Mouse (Mus musculus): ENCODE measurements at regions not wholly inside any gene's neighbourhood (a gene's known extent, or its start where the extent isn't known, plus 50 kb on each side); places are given as distances from the start of the nearest gene placed in this dataset.

DNA sequence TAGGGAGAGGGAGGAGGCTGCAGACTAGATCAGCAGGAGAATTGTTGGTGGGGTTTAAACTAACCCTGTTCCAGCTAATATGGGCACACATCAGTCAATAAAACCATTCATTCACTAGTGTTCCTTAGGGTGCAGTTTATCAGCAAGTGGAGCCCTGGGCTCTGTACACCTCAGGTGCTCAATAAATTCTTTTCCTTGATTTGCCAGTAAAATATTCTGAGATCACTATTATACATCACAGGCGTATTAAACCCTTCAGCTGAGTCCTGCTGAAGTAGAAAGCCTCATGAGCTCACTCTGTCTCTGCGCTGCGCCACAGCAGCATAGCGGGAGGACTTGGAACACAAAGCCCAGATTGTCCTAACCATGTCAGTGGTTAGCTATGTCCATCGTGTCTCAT lies 389.3 kb downstream of the Hs3st3b1 start:
- intact Hi-C loops (cut with DNase I): no loop called here
- no peak for DNase-seq (ENCODE audit: extremely low spot score in 1 of 2, low spot score in 2 of 2)

GRCm38 (mm10) chr11:63533555-63534200 lies 388.4 kb downstream of the Hs3st3b1 start:
- intact Hi-C loops (cut with DNase I): no loop called here
- DNase-seq (ENCODE audit: extremely low spot score in 1 of 2, low spot score in 2 of 2): no peak

GRCm38 (mm10) chr11:63537693-63538092 lies 384.4 kb downstream of the Hs3st3b1 start:
- intact Hi-C loops (cut with DNase I): no loop called here
- no peak for DNase-seq (ENCODE audit: extremely low spot score in 1 of 2, low spot score in 2 of 2)

GRCm38 (mm10) chr11:63543971-63544696 lies 378.0 kb downstream of the Hs3st3b1 start:
- no peak for DNase-seq (ENCODE audit: extremely low spot score in 1 of 2, low spot score in 2 of 2)
- intact Hi-C loops (cut with DNase I): no loop called here

GRCm38 (mm10) chr11:63545516-63545915 lies 376.6 kb downstream of the Hs3st3b1 start:
- intact Hi-C loops (cut with DNase I): no loop called here
- peak in 1 of 2 experiments; percentile 28 for DNase-seq (ENCODE audit: extremely low spot score in 1 of 2, low spot score in 2 of 2)

DNA sequence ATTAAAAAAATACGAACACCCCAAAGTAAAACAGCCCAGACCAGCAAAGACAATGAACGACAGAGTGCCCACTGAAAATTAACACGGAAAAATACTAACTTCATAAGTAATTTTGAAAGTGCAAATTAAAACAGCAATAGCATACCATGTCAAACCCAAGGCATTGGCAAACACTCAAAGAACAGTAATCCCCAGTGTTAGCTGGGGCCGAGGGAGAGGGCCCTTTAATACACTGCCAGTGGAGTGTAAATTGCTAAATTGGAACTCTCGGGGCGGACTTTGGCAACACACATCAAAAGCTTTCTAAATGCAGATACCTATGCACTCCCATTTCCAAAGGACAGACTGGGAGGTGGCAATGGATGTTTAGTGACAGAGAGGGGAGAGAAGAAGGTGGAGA lies 361.6 kb downstream of the Hs3st3b1 start:
- no peak for DNase-seq (ENCODE audit: extremely low spot score in 1 of 2, low spot score in 2 of 2)
- intact Hi-C loops (cut with DNase I): no loop called here

GRCm38 (mm10) chr11:63562696-63563095 lies 359.4 kb downstream of the Hs3st3b1 start:
- intact Hi-C loops (cut with DNase I): no loop called here
- DNase-seq (ENCODE audit: extremely low spot score in 1 of 2, low spot score in 2 of 2): no peak

DNA sequence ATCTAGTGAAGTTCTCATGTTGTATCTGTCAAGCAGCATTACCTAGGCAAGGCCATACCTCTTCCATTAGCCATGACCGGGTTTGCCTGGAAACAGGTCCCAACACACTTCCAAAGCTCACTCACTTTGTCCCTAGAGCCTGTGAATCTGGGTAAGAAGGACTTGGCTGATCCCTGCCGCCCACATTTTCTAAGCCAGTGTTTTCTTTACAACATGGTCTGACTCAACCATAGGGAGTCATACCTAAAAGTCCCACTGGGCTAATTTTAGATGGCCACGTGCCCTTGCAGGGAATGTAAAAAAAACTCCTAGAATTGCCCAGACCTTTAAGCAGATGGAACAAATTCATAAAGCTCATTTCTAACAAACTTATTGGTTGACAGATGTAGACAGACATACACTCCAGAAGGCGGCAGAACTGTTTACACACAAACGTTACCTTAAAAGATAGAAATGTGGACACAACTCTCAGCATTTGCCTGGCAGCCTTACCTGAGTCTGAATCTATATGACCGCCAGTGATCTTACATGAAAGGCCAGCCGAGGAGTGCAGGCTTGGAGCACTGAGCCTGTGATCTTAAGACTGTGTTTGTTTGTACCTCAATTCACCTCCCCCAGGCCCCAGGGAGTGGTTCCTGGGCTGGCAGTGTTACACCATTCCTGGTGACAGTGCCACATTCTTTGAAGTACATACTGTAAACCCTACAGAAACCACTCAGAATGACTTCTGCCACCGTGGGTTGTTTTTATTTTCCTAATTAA lies 356.4 kb downstream of the Hs3st3b1 start:
- intact Hi-C loops (cut with DNase I): no loop called here
- DNase-seq (ENCODE audit: extremely low spot score in 1 of 2, low spot score in 2 of 2): no peak

DNA sequence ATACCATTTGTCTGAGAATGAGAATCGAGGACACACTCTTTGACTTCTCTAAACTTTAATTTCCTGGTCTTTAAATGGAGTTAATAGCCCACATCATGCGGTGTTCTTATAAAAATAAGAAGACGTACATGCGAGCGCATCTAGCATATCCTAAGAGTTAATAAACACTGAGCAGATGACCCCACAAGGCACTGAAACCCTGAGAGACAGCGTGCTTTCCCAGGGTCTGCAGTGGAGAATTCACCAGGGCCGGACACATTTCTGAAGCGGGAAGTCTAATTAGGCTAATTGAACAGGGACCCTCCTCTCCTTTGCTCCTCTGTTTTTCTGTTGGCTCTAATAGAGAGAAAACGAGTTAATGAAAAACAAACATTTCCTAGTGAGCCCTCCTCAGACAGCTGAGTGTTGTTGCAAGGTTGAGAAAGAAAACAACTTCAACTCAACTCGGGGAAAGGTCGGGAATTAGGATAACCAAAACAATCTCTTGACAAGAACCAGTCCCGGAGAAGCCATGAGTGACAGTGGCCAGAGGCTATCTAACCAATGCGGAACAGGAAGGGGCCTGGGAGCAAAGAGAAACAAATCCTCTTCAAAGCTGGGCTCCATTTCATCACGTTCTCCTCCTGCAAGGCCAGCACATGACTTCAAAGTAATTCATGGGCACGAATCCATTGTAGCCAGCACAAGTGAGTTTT lies 352.2 kb downstream of the Hs3st3b1 start:
- intact Hi-C loops (cut with DNase I): no loop called here
- peak in 1 of 2 experiments; percentile 33 for DNase-seq (ENCODE audit: extremely low spot score in 1 of 2, low spot score in 2 of 2)

DNA sequence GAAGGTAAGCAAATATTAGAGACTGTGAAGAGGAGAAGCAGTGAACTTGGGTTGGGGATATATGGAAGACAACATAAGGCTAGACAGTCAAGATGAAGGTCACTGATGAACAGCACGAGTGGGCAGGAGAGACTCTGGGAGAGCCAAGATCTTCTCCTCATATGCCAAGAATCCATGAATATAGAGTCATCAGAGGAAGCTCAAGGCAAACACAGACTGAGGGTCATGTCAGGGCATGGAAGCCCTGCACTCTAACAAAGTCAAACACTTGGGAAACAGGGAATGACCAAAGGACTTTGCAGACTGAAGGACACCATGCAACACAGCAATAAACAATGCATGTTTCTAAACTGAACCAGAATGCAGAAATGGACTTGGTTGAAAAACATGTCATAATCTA lies 351.4 kb downstream of the Hs3st3b1 start:
- no peak for DNase-seq (ENCODE audit: extremely low spot score in 1 of 2, low spot score in 2 of 2)
- intact Hi-C loops (cut with DNase I): no loop called here

DNA sequence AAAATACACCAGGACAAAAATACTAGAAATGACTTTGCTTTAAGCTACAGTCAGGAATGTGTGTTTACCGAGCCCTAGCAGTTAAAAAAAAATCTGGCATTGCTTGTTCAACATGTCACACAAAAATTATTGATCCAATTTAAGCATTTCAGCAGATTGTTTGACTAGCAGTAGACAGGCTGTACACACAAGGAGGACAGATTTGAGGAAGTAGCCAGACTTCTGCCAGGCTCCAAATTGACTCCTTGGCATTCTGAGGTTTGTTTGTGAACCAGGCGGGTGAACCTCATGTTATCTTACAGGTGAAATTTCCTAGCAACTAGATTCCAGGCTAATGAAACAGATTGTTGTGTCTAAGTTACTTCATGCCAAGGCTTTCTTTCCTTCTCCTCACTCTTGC lies 348.8 kb downstream of the Hs3st3b1 start:
- intact Hi-C loops (cut with DNase I): no loop called here
- DNase-seq (ENCODE audit: extremely low spot score in 1 of 2, low spot score in 2 of 2): no peak

DNA sequence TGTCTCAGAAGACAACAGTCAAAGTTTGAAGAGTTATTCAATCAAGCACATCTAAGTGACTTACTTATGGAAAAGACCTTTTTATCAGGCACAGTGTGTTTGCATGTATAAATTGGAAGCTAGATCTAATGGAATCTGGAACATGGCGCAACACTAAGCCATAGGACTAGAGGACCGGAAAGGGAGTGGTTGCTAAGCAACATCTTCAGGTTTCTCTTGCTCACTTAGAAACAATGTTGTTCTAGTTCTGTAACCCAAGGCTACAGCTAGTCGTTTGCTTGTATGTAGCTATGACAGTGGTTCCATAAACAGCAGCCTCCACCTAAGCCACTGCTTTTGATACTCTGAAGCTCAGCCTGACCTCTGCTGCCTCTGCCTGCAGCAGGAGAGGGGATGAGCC lies 338.8 kb downstream of the Hs3st3b1 start:
- DNase-seq (ENCODE audit: extremely low spot score in 1 of 2, low spot score in 2 of 2): no peak
- intact Hi-C loops (cut with DNase I): no loop called here

- no peak for DNase-seq (ENCODE audit: extremely low spot score in 1 of 2, low spot score in 2 of 2)
- intact Hi-C loops (cut with DNase I): no loop called here
Measured at GRCm38 (mm10) chr11:63585216-63585869, 336.7 kb downstream of the Hs3st3b1 start.

DNA sequence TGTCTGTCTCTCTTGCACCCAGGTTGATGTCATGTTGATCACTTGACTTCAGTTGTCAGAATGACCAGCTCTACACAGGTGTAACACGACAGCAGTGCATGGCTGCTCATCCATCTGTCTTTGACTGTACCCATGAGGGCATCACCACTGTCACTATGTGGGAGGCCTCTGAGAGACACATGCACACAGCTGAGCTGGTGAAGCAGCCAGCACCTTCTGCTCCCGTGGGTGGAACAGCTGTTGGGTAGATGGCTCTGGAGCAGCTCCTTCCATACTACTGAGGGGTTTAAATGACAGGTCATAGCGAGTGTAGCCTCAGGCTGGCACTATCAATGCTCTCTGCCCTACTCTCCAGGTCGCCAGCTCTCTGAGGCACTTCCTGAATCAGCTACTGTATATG lies 301.9 kb downstream of the Hs3st3b1 start:
- intact Hi-C loops (cut with DNase I): no loop called here
- no peak for DNase-seq (ENCODE audit: extremely low spot score in 1 of 2, low spot score in 2 of 2)

DNA sequence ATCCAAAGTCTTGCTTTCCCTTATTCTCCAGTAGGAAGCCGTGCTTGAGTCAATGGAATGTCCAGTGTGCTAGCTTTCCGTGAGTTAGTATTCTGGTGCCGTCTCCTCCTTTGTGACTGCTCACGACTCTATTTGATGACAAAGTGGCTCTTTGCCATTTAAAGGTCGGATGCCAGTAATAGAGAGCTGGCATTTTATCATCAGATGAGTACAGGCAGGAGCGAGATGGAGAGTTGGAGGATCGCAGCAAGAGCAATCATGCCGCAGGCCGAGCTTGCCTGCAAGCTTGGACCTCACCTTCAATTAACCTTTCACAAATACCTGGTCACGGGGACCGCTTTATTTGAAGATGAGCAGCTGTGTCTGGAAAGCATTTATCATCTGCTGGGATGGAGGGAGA lies 291.8 kb downstream of the Hs3st3b1 start:
- DNase-seq (ENCODE audit: extremely low spot score in 1 of 2, low spot score in 2 of 2): no peak
- intact Hi-C loops (cut with DNase I): no loop called here

GRCm38 (mm10) chr11:63657057-63657456 lies 265.0 kb downstream of the Hs3st3b1 start:
- DNase-seq (ENCODE audit: extremely low spot score in 1 of 2, low spot score in 2 of 2): peak in 1 of 2 experiments; percentile 7
- intact Hi-C loops (cut with DNase I): no loop called here

GRCm38 (mm10) chr11:63665268-63665934 lies 256.7 kb downstream of the Hs3st3b1 start:
- no peak for DNase-seq (ENCODE audit: extremely low spot score in 1 of 2, low spot score in 2 of 2)
- intact Hi-C loops (cut with DNase I): no loop called here

GRCm38 (mm10) chr11:63670477-63670876 lies 251.6 kb downstream of the Hs3st3b1 start:
- intact Hi-C loops (cut with DNase I): no loop called here
- DNase-seq (ENCODE audit: extremely low spot score in 1 of 2, low spot score in 2 of 2): no peak
